Mouse (Mus musculus): ENCODE results near the gene Cxcl16. TPM values are rescaled to one million over a fixed set of nuclear protein-coding genes. Genes with fewer than 3 reads are reported as not detected.

Gene Cxcl16
- polyA plus RNA-seq, 1 experiment = 48.0 TPM

DNA sequence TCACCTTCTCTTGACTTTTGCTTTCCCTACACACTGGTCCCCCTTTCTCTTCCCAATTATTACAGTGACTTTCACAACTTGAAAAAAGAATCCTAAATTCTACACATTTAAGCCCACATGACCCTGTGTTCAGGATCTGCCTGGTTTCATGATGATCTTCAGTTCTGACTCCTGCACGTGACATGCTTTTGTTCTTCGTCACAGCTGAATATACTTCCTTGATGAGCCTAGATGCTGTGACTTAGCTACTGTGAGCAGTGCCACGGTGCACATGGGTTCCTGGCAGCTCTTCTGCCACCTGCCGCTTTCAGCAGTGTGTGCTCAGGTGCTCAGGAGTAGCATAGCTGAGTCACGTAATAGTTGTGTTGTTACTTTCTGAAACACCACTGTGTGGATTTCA, 47.2 kb downstream of the Cxcl16 start:
- TF ChIP-seq POLR2A (IDR thresholded peaks at IDR 0.05; ENCODE audit: low read depth, low read length) (no peak), CTCF (IDR thresholded peaks at IDR 0.05; ENCODE audit: extremely low read depth, insufficient read length, insufficient replicate concordance, low read depth, low read length) (no peak)
- Histone ChIP-seq H3K27me3 (ENCODE audit: control insufficient read depth, insufficient read depth, low read length) (no peaks in the 10 kb centered on the region), H3K36me3 (ENCODE audit: control insufficient read depth, insufficient read depth, low read length) (no peaks in the 10 kb centered on the region), H3K27ac (ENCODE audit: insufficient read depth, low read depth, low read length) (no peak overlapping the region), H3K4me1 (ENCODE audit: control insufficient read depth, insufficient read depth, insufficient read length, low read length) (peaks cover 9% of the 10 kb centered on the region; the same call in 1 of the 2 replicates), H3K4me3 (ENCODE audit: low read depth, low read length) (no peak overlapping the region)
- 54% methylated on average over 5 of the region's 5 CpGs for WGBS

DNA sequence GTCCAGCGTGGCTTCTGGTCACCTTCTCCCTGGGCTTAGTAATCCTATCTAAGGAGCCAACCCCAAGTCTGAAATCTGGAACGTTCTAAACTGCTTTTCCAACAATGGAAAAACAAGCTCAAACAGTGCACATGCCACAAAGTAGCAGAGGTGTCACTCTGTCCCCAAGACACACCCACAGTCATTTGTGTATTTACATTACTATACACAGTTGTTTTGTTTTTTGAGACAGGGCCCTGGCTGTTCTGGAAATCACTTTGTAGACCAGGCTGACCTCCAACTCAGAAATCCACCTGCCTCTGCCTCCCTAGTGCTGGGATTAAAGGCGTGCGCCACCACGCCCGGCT, 49.5 kb downstream of the Cxcl16 start:
- 50% methylated on average over 6 of the region's 6 CpGs for WGBS
- 0 out of 2 replicates have a peak, but pooled peaks cover 3% of the 10 kb centered on the region for H3K36me3 ChIP-seq (ENCODE audit: control insufficient read depth, insufficient read depth, low read length)
- H3K4me3 ChIP-seq (ENCODE audit: low read depth, low read length) = peak overlapping the region; percentile 95
- H3K27ac ChIP-seq (ENCODE audit: insufficient read depth, low read depth, low read length) = no peak overlapping the region
- TF ChIP-seq CTCF (IDR thresholded peaks at IDR 0.05; ENCODE audit: extremely low read depth, insufficient read length, insufficient replicate concordance, low read depth, low read length) = no peak
- no peak for TF ChIP-seq POLR2A (IDR thresholded peaks at IDR 0.05; ENCODE audit: low read depth, low read length)
- H3K4me1 ChIP-seq (ENCODE audit: control insufficient read depth, insufficient read depth, insufficient read length, low read length) = peaks cover 9% of the 10 kb centered on the region; the same call in 1 of the 2 replicates
- no peaks in the 10 kb centered on the region for H3K27me3 ChIP-seq (ENCODE audit: control insufficient read depth, insufficient read depth, low read length)

DNA sequence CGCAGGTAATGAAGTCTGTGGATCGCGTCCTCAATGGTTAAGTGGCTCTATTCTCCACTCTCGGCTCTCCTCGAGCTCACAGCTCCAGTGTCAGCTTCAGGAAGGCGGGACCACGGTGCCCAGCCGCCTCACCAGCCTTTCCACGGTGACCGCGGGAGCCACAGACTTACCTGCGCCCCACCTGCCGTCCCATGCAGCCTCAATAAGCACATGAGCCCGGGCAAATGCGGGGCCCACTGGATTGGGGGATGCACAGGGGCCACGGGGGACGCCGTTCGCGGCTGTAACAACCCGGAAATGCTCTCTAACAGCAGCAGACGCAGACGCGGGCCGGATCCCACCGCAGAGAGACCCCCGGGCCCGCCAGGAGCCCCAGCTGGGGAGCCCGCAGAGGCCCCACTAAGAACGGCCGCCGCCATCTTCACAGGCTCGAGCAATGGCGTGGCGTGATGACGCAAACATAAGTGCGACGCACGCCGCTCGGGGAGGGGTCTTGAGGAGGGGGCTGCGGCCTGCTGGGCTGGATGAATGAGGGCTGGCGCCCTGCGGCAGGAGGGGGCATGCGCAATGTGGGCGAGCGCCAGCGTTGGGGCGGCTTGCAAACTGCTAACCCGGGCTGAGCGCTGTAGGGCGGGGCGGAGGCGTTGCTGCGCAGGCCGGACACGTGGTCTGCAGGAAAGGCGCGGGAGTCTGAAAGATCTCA, 50.0 kb downstream of the Cxcl16 start, which contains the start of gene Pelp1:
TSS of gene Pelp1 (minus strand) at position 438 of the 703 bp plus-strand sequence.
- Histone ChIP-seq H3K4me1 (ENCODE audit: control insufficient read depth, insufficient read depth, insufficient read length, low read length) (peaks cover 9% of the 10 kb centered on the region; the same call in 1 of the 2 replicates), H3K4me3 (ENCODE audit: low read depth, low read length) (peak within 1 kb of the TSS; percentile 95), H3K27ac (ENCODE audit: insufficient read depth, low read depth, low read length) (no peak within 1 kb of the TSS), H3K36me3 (ENCODE audit: control insufficient read depth, insufficient read depth, low read length) (peaks cover 4% of the 10 kb centered on the region; the same call in 1 of the 2 replicates), H3K27me3 (ENCODE audit: control insufficient read depth, insufficient read depth, low read length) (no peaks in the 10 kb centered on the region)
- WGBS = under 1% methylated on average over 59 of the region's 59 CpGs
- 0 out of 2 replicates have a peak, but pooled peaks have one; percentile 17 for TF ChIP-seq POLR2A (IDR thresholded peaks at IDR 0.05; ENCODE audit: low read depth, low read length)
- no peak for TF ChIP-seq CTCF (IDR thresholded peaks at IDR 0.05; ENCODE audit: extremely low read depth, insufficient read length, insufficient replicate concordance, low read depth, low read length)

Other genes starting within 250 kb of the Cxcl16 start
- 6.6 and 12.7 TPM in 2 replicates for gene Slc16a11, start 247.2 kb downstream of the Cxcl16 start, polyA plus RNA-seq (2012; rRNA removed)
- 3.2 and 4.7 TPM in 2 replicates for gene Slc16a13, start 238.9 kb downstream of the Cxcl16 start, polyA plus RNA-seq (2012; rRNA removed)
- gene Bcl6b, start 230.2 kb downstream of the Cxcl16 start, polyA plus RNA-seq (2012; rRNA removed) = 0.98 and 2.2 TPM in 2 replicates
- 25.2 and 45.3 TPM in 2 replicates for gene 0610010K14Rik, start 222.1 kb downstream of the Cxcl16 start, polyA plus RNA-seq (2012; rRNA removed)
- 2.6 and 4.4 TPM in 2 replicates for gene Gm21988, start 220.2 kb downstream of the Cxcl16 start, polyA plus RNA-seq (2012; rRNA removed)
- 86.6 and 182 TPM in 2 replicates for gene Rnasek, start 220.1 kb downstream of the Cxcl16 start, polyA plus RNA-seq (2012; rRNA removed)
- 0.62 and 1.6 TPM in 2 replicates for gene Alox12, start 204.6 kb downstream of the Cxcl16 start, polyA plus RNA-seq (2012; rRNA removed)
- gene Alox12e, start 137.4 kb downstream of the Cxcl16 start, polyA plus RNA-seq (2012; rRNA removed) = 0.24 and 0.51 TPM in 2 replicates
- 3.2 and 8.7 TPM in 2 replicates for gene Alox15, start 108.0 kb downstream of the Cxcl16 start, polyA plus RNA-seq (2012; rRNA removed)
- 7.5 and 12.2 TPM in 2 replicates for gene Pelp1, start 50.0 kb downstream of the Cxcl16 start, polyA plus RNA-seq (2012; rRNA removed)
- gene Arrb2, start 27.3 kb downstream of the Cxcl16 start, polyA plus RNA-seq (2012; rRNA removed) = 15.3 and 23.2 TPM in 2 replicates
- 16.4 and 24.1 TPM in 2 replicates for gene Med11, start 8.1 kb downstream of the Cxcl16 start, polyA plus RNA-seq (2012; rRNA removed)
- 2.5 and 7.1 TPM in 2 replicates for gene Zmynd15, start 551 bp downstream of the Cxcl16 start, polyA plus RNA-seq (2012; rRNA removed)
- gene Tm4sf5, start 45.3 kb upstream of the Cxcl16 start, polyA plus RNA-seq (2012; rRNA removed) = 331 and 587 TPM in 2 replicates
- gene Vmo1, start 54.6 kb upstream of the Cxcl16 start, polyA plus RNA-seq (2012; rRNA removed) = not detected in 2 replicates
- 4.3 and 8.4 TPM in 2 replicates for gene Gltpd2, start 59.2 kb upstream of the Cxcl16 start, polyA plus RNA-seq (2012; rRNA removed)
- gene Psmb6, start 65.4 kb upstream of the Cxcl16 start, polyA plus RNA-seq (2012; rRNA removed) = 146 and 264 TPM in 2 replicates
- gene Gm40193, start 73.0 kb upstream of the Cxcl16 start, polyA plus RNA-seq (2012; rRNA removed) = not detected in 2 replicates
- 11.0 and 24.9 TPM in 2 replicates for gene Pld2, start 80.1 kb upstream of the Cxcl16 start, polyA plus RNA-seq (2012; rRNA removed)
- gene Mink1, start 102.9 kb upstream of the Cxcl16 start, polyA plus RNA-seq (2012; rRNA removed) = 43.6 and 82.0 TPM in 2 replicates
- gene 4930544D05Rik, start 155.9 kb upstream of the Cxcl16 start, polyA plus RNA-seq (2012; rRNA removed) = not detected in 2 replicates
- gene Chrne, start 159.2 kb upstream of the Cxcl16 start, polyA plus RNA-seq (2012; rRNA removed) = 0.06 TPM in 1 of 2 replicates, not detected in the other
- gene Gp1ba, start 179.1 kb upstream of the Cxcl16 start, polyA plus RNA-seq (2012; rRNA removed) = 0.04 and 0.22 TPM in 2 replicates
- gene Rnf167, start 187.3 kb upstream of the Cxcl16 start, polyA plus RNA-seq (2012; rRNA removed) = 43.0 and 114 TPM in 2 replicates
- 109 and 147 TPM in 2 replicates for gene Slc25a11, start 187.5 kb upstream of the Cxcl16 start, polyA plus RNA-seq (2012; rRNA removed)
- 2,319 and 5,668 TPM in 2 replicates for gene Pfn1, start 194.7 kb upstream of the Cxcl16 start, polyA plus RNA-seq (2012; rRNA removed)
- gene Eno3, start 197.2 kb upstream of the Cxcl16 start, polyA plus RNA-seq (2012; rRNA removed) = 3.3 and 12.7 TPM in 2 replicates
- 21.0 and 36.6 TPM in 2 replicates for gene Spag7, start 209.4 kb upstream of the Cxcl16 start, polyA plus RNA-seq (2012; rRNA removed)
- gene Camta2, start 228.1 kb upstream of the Cxcl16 start, polyA plus RNA-seq (2012; rRNA removed) = 27.7 and 66.7 TPM in 2 replicates
- 0.38 and 0.79 TPM in 2 replicates for gene Inca1, start 240.2 kb upstream of the Cxcl16 start, polyA plus RNA-seq (2012; rRNA removed)
- gene Kif1c, start 240.6 kb upstream of the Cxcl16 start, polyA plus RNA-seq (2012; rRNA removed) = 33.9 and 87.1 TPM in 2 replicates

All from small intestine, adult 2 months (tissue).